In the genomic region with DNA sequence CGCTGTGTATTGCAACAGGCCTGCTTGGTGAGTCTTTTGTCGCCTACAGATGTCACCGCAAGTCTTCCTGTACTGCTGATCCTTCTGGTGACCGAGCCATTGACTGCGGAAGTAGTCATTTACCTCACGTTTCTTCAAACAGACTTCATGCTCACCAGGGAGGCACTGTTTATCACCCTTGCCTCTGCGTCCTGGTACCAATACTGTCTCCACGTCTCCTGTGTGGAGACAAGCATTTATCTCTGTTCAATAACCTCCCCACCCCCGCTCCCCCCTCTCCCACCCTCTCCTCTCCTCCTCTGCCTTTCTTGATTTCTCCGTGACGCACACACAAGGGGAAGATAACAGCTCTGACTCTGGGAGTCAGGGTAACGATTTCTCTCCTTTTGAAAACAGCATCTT, we compare ENCODE assay signal across 26 mouse cellular contexts. TPM values are rescaled to one million over a fixed set of nuclear protein-coding genes. Genes with fewer than 3 reads are reported as not detected.
DNase-seq lines count a peak whose midpoint lies in the region; ATAC-seq and TF ChIP-seq lines count a peak whose summit lies in the region.
"Had no signal": no experiment of that assay in that cellular context is flagged by ENCODE, and none has a peak within 500 bp of the region (broad histone marks: within the 10 kb centered on the region; RNA-seq: fewer than 3 reads in every experiment).

No protein-coding gene starts in this region.

- peak in 1 of 2 experiments; percentile 57; a peak in 3 of 4 replicates for TF ChIP-seq EP300 in MEL (IDR thresholded peaks at IDR 0.05; ENCODE audit: low read depth in 1 of 2, low read length in 2 of 2)

- no peak overlapping the region for H3K4me3 ChIP-seq in heart, embryonic 12.5 days
- peak overlapping the region; percentile 25 to 30; a peak in 3 of 4 replicates for H3K4me3 ChIP-seq in MEL (ENCODE audit: control insufficient read depth in 1 of 2, insufficient read depth in 1 of 2, low read depth in 2 of 2, low read length in 2 of 2)
- H3K4me3 ChIP-seq: forebrain, embryonic 12.5 days; hindbrain, embryonic 15.5 days; left cerebral cortex, adult 2 months; limb, embryonic 10.5 days; midbrain, embryonic 13.5 days; myocyte had no signal

- 0 out of 2 replicates have a peak, but pooled peaks cover 3% of the 10 kb centered on the region for H3K27me3 ChIP-seq in heart, embryonic 12.5 days (replicated peaks)
- no peaks in the 10 kb centered on the region for H3K27me3 ChIP-seq in MEL (ENCODE audit: control insufficient read depth in 1 of 2, insufficient read depth in 2 of 2, low read length in 2 of 2)
- H3K27me3 ChIP-seq: forebrain, embryonic 12.5 days; hindbrain, embryonic 15.5 days; midbrain, embryonic 13.5 days had no signal

- no peak overlapping the region for H3K27ac ChIP-seq in heart, embryonic 12.5 days (ENCODE audit: poor library complexity, severe bottlenecking)
- peak overlapping the region; percentile 48 for H3K27ac ChIP-seq in MEL (ENCODE audit: control insufficient read depth, low read depth, low read length)
- H3K27ac ChIP-seq: forebrain, embryonic 12.5 days; hindbrain, embryonic 15.5 days; kidney, postnatal 0 days; left cerebral cortex, adult 2 months; limb, embryonic 10.5 days; midbrain, embryonic 13.5 days had no signal

- H3K9me3 ChIP-seq in heart, embryonic 12.5 days (replicated peaks) = no peaks in the 10 kb centered on the region
- no peaks in the 10 kb centered on the region for H3K9me3 ChIP-seq in MEL (replicated peaks; ENCODE audit: insufficient read depth, low read length)
- H3K9me3 ChIP-seq: forebrain, embryonic 12.5 days; hindbrain, embryonic 15.5 days; limb, embryonic 10.5 days; midbrain, embryonic 13.5 days had no signal

- no peak for ATAC-seq in heart, embryonic 12.5 days (ENCODE audit: insufficient number of reproducible peaks, low FRiP score)
- peak; percentile 87 for ATAC-seq in inflammation-experienced regulatory T-cells, adult 6 months
- ATAC-seq: intestine, postnatal 0 days; midbrain, embryonic 13.5 days; Patski had no signal

- intact Hi-C loops in heart, postnatal 10 days (cut with DNase I) = no loop called here

- H3K4me1 ChIP-seq in heart, embryonic 12.5 days (replicated peaks) = peaks cover 32% of the 10 kb centered on the region
- peaks cover 6 to 41% of the 10 kb centered on the region in 2 experiments for H3K4me1 ChIP-seq in MEL (ENCODE audit: control insufficient read depth in 1 of 2, insufficient read depth in 2 of 2, low read length in 2 of 2)
- H3K4me1 ChIP-seq: limb, embryonic 10.5 days had no signal

- no peak for TF ChIP-seq POLR2A in MEL (IDR thresholded peaks at IDR 0.05; ENCODE audit: control insufficient read depth in 1 of 2, insufficient read depth in 1 of 2, low read depth in 1 of 2, low read length in 2 of 2, poor library complexity in 1 of 2)

- H3K4me2 ChIP-seq in heart, embryonic 12.5 days = peak overlapping the region; percentile 21; the same call in 1 of the 2 replicates
- H3K4me2 ChIP-seq: forebrain, embryonic 12.5 days; hindbrain, embryonic 15.5 days; liver, embryonic 11.5 days; midbrain, embryonic 13.5 days had no signal

- WGBS in heart, embryonic 12.5 days = 18% methylated on average over 12 of the region's 12 CpGs

- no peaks in the 10 kb centered on the region for H3K36me3 ChIP-seq in heart, embryonic 12.5 days
- H3K36me3 ChIP-seq in MEL (ENCODE audit: control insufficient read depth in 1 of 2, insufficient read depth in 2 of 2, low read length in 2 of 2) = peaks cover 0 to 19% of the 10 kb centered on the region in 2 experiments; a peak in 2 of 4 replicates
- H3K36me3 ChIP-seq: forebrain, embryonic 12.5 days; hindbrain, embryonic 15.5 days; limb, embryonic 10.5 days; midbrain, embryonic 13.5 days had no signal

- no peak; the same call in 1 of the 2 replicates for TF ChIP-seq RAD21 in MEL (IDR thresholded peaks at IDR 0.05; ENCODE audit: low read depth, low read length)

- H3K79me2 ChIP-seq in MEL (ENCODE audit: control insufficient read depth, insufficient read depth, low read length, poor library complexity) = no peaks in the 10 kb centered on the region

- no peak for TF ChIP-seq CTCF in MEL (IDR thresholded peaks at IDR 0.05 in 2 of 3, conservative IDR thresholded peaks at IDR 0.05 in 1 of 3; ENCODE audit: control insufficient read depth in 1 of 3, insufficient read depth in 1 of 3, low read depth in 2 of 3, low read length in 3 of 3, poor library complexity in 1 of 3, severe bottlenecking in 1 of 3)

- no peak for DNase-seq in heart, postnatal 10 days
- peak; percentile 58 for DNase-seq in CD4-positive helper T cell, adult 2 months (ENCODE audit: low read depth, low spot score)
- peak; percentile 84 for DNase-seq in MEL (ENCODE audit: low read depth, low spot score)
- DNase-seq in left cerebral cortex, adult 9 months (ENCODE audit: low spot score in 2 of 2) = no peak
- no peak for DNase-seq in cerebellum, postnatal 4 days (ENCODE audit: low spot score in 2 of 2)
- DNase-seq in adrenal gland, adult 2 months = no peak
- DNase-seq: adrenal gland, postnatal 36 days; cerebellum, adult 18-20 months; cerebellum, postnatal 36 days; gastrocnemius, postnatal 10 days; heart, postnatal 4 days; lung, adult 2 months; lung, postnatal 36 days; right cerebral cortex, postnatal 25 days had no signal

- no peak overlapping the region for H3K9ac ChIP-seq in heart, embryonic 12.5 days
- no peak overlapping the region for H3K9ac ChIP-seq in MEL (ENCODE audit: control insufficient read depth, low read depth, low read length, poor library complexity, severe bottlenecking)
- H3K9ac ChIP-seq: forebrain, embryonic 12.5 days; hindbrain, embryonic 15.5 days; midbrain, embryonic 13.5 days had no signal

TF ChIP-seq in MEL, 35 proteins besides CTCF, POLR2A, EP300 and RAD21 (continues in another document):
- TF ChIP-seq KAT2A (conservative IDR thresholded peaks at IDR 0.05; ENCODE audit: low read depth, low read length) (no peak), MXI1 (IDR thresholded peaks at IDR 0.05; ENCODE audit: low read depth, low read length) (no peak), CHD2 (IDR thresholded peaks at IDR 0.05; ENCODE audit: low read length) (no peak), POLR2AphosphoS2 (IDR thresholded peaks at IDR 0.05; ENCODE audit: low read length) (no peak), NELFE (IDR thresholded peaks at IDR 0.05; ENCODE audit: low read depth, low read length) (no peak), USF1 (IDR thresholded peaks at IDR 0.05; ENCODE audit: low read depth, low read length) (no peak), ETS1 (IDR thresholded peaks at IDR 0.05; ENCODE audit: low read depth, low read length) (no peak; the same call in 1 of the 2 replicates), ZC3H11A (IDR thresholded peaks at IDR 0.05; ENCODE audit: low read depth, low read length) (no peak), SIN3A (IDR thresholded peaks at IDR 0.05; ENCODE audit: low read length) (peak; percentile 73), ZKSCAN1 (IDR thresholded peaks at IDR 0.05; ENCODE audit: low read depth, low read length) (no peak), TAL1 (IDR thresholded peaks at IDR 0.05; ENCODE audit: low read length) (no peak), E2F4 (IDR thresholded peaks at IDR 0.05; ENCODE audit: borderline replicate concordance, low read depth, low read length) (no peak), MAFK (IDR thresholded peaks at IDR 0.05; ENCODE audit: borderline replicate concordance, low read depth, low read length) (no peak), POLR2AphosphoS5 (IDR thresholded peaks at IDR 0.05; ENCODE audit: borderline replicate concordance, low read depth, low read length) (no peak), GABPA (IDR thresholded peaks at IDR 0.05; ENCODE audit: low read depth, low read length) (no peak), JUND (IDR thresholded peaks at IDR 0.05; ENCODE audit: low read depth, low read length) (no peak), TCF12 (IDR thresholded peaks at IDR 0.05; ENCODE audit: low read depth, low read length) (peak; percentile 39; the same call in 1 of the 2 replicates), USF2 (IDR thresholded peaks at IDR 0.05; ENCODE audit: borderline replicate concordance in 1 of 2, insufficient read depth in 1 of 2, low read depth in 1 of 2, low read length in 2 of 2) (no peak), RCOR1 (IDR thresholded peaks at IDR 0.05; ENCODE audit: low read depth, low read length) (peak; percentile 80; the same call in 1 of the 2 replicates), MAX (IDR thresholded peaks at IDR 0.05; ENCODE audit: low read length) (peak; percentile 55), SMC3 (IDR thresholded peaks at IDR 0.05; ENCODE audit: low read depth, low read length) (no peak), ZMIZ1 (IDR thresholded peaks at IDR 0.05; ENCODE audit: low read depth, low read length) (no peak), GATA1 (IDR thresholded peaks at IDR 0.05; ENCODE audit: low read depth, low read length) (no peak; the same call in 1 of the 2 replicates), MYB (IDR thresholded peaks at IDR 0.05; ENCODE audit: low read depth, low read length) (no peak), ZNF384 (IDR thresholded peaks at IDR 0.05; ENCODE audit: low read depth, low read length) (no peak), MAZ (IDR thresholded peaks at IDR 0.05; ENCODE audit: low read depth, low read length) (peak; percentile 38; the same call in 1 of the 2 replicates), MEF2A (IDR thresholded peaks at IDR 0.05; ENCODE audit: extremely low read depth, insufficient replicate concordance, low read depth, low read length, poor library complexity, severe bottlenecking) (no peak), NRF1 (IDR thresholded peaks at IDR 0.05; ENCODE audit: insufficient read depth, low read depth, low read length, poor library complexity, severe bottlenecking) (no peak), TBP (IDR thresholded peaks at IDR 0.05; ENCODE audit: low read depth, low read length) (0 out of 2 replicates have a peak, but pooled peaks have one; percentile 30), MYC (IDR thresholded peaks at IDR 0.05; ENCODE audit: low read depth, low read length) (0 out of 2 replicates have a peak, but pooled peaks have one; percentile 36), UBTF (IDR thresholded peaks at IDR 0.05; ENCODE audit: borderline replicate concordance, insufficient read depth, low read depth, low read length) (no peak), HCFC1 (IDR thresholded peaks at IDR 0.05; ENCODE audit: low read depth, low read length) (no peak)

RNA-seq across cellular contexts. Expression of gene Rps6ka2, which starts 22.0 kb away (rescaled TPM):
- 62.5 and 68.8 TPM in 2 replicates for polyA plus RNA-seq in heart, embryonic 12.5 days (2016; fragmentation: Nextera tagmentation; extraction: Ambion mirVana)
- total RNA-seq in heart, postnatal 10 days (2021) = 10 to 100 TPM; 16.7 to 20.9 TPM
- total RNA-seq in MEL (2012; rRNA removed) = 5.2 and 6.0 TPM in 2 replicates
- polyA plus RNA-seq in MEL (2012; ENCODE audit: insufficient read depth in 1 of 2, insufficient read length in 2 of 2, low read depth in 1 of 2, low replicate concordance in 2 of 2, missing spikeins in 1 of 2) = 10 to 100 TPM in 1 of 2 experiments, not detected in 1; 11.2 TPM
- 1 to 10 TPM in 1 of 3 experiments, under 1 TPM in 2; 0.34 to 1.1 (median 0.66) TPM for polyA plus RNA-seq in inflammation-experienced regulatory T-cells, adult 6 months (2017; shearing (Covaris generic))
- 10 to 100 TPM; 10.6 to 18.2 TPM for total RNA-seq in adrenal gland, adult 2 months (2021)
- polyA plus RNA-seq in adrenal gland, adult 2 months (2012; rRNA removed) = 7.6 and 10.2 TPM in 2 replicates

Comparison
In these comparisons a context has a peak if more than half of its experiments do, and no peak if none do; other contexts are left out.
1. DNase-seq: peak in CD4-positive helper T cell, adult 2 months (single experiment) and MEL (single experiment); none in heart, postnatal 10 days (0 of 2), left cerebral cortex, adult 9 months (0 of 2), cerebellum, postnatal 4 days (0 of 2) and adrenal gland, adult 2 months (single experiment).